Mouse (Mus musculus) heart, postnatal 36 days (tissue): ENCODE data around the gene Acoxl. TPM values are rescaled to one million over a fixed set of nuclear protein-coding genes. Genes with fewer than 3 reads are reported as not detected.
"Not testable (repeated sequence)": the region's sequence is repeated elsewhere in the genome, so short reads cannot be mapped to it uniquely, and the experiment has no call there.

Source experiments
- DNase-seq, 2 experiments: peaks; one replicate each; pipeline ENCODE4 v3.0.0; 2021 to 2022
- intact Hi-C: fragments of 180-260 bp; cut with DNase I; formaldehyde crosslinking; loops from one replicate; pipeline ENCODE4 v1.15.1; 2025
- total RNA-seq, 2 experiments: library from RNA; stranded (reverse); gene quantifications; 2 replicates each; pipeline ENCODE4 v1.2.3; 2021

The Acoxl gene
- total RNA-seq, 2 experiments from 2014 or later: not detected

DNA sequence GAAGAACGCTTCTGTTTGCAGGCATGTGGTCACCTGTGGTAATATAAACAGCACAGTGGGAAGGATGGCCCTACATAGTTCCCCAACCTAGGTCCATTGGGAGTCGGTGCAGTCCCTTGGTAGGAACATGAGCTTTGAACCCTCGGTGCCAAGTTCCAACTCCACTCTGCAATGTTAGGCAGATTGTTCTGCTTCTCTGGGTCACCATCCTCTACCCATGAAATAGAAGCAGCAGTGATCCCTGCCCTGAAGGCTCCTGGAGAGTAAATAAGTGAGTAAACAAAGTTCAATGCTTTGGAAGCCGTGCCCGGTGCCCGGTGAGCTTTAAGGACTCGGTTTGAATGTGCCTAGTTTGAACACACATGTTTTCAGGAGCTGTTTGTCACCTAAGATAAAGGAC is 233.1 kb downstream of the Acoxl start:
- DNase-seq: no peak
- intact Hi-C loops: no loop called here

DNA sequence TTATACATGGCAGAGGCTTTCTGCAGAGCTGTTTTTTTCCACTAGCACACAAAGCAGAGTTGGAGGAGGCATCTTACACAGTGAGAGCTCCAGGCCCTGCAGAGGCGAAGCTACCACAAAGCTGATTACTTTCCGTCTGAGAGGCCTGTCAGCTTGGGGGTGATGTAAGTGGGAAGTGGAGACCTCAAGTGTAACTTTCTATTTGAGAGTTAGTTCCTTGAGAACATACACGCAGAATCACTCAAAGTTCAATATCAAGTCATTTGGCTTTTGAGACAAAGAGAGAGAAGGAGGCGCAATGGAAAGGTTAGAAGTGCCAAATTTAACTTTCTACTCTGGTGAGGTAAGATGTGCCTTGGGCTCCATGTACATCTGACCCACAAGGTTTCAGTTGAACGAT is 234.3 kb downstream of the Acoxl start:
- intact Hi-C loops: no loop called here
- no peak for DNase-seq

- DNase-seq: no peak
- intact Hi-C loops: no loop called here
Observed at GRCm38 (mm10) chr2:128073603-128074002, 234.9 kb downstream of the Acoxl start.

GRCm38 (mm10) chr2:128076936-128077335 is 238.3 kb downstream of the Acoxl start:
- intact Hi-C loops: no loop called here
- DNase-seq: no peak

DNA sequence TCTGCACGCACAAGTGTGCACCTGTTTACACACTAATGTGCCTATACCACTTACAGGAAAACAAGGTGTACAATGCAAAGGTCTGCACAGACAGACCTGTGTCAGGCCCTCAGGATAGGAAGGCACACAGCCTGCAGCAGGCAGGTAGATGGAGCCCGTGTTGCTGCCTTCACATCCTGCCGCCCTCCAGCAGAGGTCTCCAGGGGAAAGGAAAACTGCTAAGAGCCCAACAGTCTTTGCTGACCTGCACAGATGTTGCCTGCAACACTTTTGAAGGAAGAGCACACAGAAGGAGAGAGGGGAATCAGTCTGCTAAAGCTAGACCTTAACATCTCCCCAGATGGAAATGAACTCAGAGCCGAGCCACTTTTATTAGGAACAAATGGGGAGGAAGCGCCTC is 240.2 kb downstream of the Acoxl start:
- intact Hi-C loops: loop anchor here (2.0 kb wide), 1 partner anchor 318 kb away; no protein-coding TSS in a partner anchor
- DNase-seq: peak in 1 of 2 experiments; percentile 9

GRCm38 (mm10) chr2:128079316-128079715 is 240.6 kb downstream of the Acoxl start:
- DNase-seq: no peak
- intact Hi-C loops: loop anchor here (2.0 kb wide), 1 partner anchor 317 kb away; no protein-coding TSS in a partner anchor

GRCm38 (mm10) chr2:128083844-128084243 is 245.2 kb downstream of the Acoxl start:
- intact Hi-C loops: no loop called here
- no peak for DNase-seq

- DNase-seq: no peak
- intact Hi-C loops: no loop called here
Observed at GRCm38 (mm10) chr2:128084607-128085006, 245.9 kb downstream of the Acoxl start.

- DNase-seq: no peak
- intact Hi-C loops: no loop called here
Observed at GRCm38 (mm10) chr2:128085481-128085880, 246.8 kb downstream of the Acoxl start.

- intact Hi-C loops: no loop called here
- DNase-seq: no peak
Observed at GRCm38 (mm10) chr2:128086301-128086886, 247.7 kb downstream of the Acoxl start.

GRCm38 (mm10) chr2:128086996-128087526 is 248.4 kb downstream of the Acoxl start:
- no peak for DNase-seq
- intact Hi-C loops: no loop called here

DNA sequence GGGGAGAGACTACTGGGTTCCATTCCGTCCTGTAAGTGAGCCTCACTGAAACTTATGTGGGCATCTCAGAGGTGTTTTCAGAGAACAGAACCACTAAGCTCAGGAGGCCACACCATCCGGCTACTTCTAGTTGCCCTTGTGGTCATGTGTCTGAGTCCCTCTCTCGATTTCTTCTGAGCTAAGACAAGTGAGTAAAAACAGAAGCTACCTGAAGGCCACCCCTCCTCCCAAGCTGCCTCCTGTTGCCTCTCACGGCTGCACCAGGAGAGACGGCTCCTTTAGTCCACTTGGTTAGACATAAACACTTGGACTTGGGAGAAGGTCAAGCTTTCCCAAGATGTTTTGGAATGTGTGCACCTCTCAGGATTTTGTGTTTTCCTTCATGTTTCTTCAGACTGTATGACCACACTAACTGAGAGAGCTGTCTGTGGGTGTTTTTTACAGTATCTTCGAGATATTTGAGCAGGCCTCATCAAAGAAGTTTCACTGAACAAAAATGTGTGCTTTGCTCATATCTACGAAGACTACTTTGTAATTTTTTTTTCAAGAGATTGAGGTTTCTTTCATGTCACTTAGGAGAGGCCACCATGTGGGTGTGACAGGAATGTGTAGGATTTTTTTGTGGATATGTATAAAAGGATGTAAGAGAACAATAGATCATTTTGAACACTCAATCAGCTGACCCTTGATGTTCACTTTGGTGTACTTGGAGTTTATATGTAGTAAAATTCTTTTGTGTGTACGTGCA is 249.3 kb downstream of the Acoxl start:
- DNase-seq: no peak
- intact Hi-C loops: no loop called here

DNA sequence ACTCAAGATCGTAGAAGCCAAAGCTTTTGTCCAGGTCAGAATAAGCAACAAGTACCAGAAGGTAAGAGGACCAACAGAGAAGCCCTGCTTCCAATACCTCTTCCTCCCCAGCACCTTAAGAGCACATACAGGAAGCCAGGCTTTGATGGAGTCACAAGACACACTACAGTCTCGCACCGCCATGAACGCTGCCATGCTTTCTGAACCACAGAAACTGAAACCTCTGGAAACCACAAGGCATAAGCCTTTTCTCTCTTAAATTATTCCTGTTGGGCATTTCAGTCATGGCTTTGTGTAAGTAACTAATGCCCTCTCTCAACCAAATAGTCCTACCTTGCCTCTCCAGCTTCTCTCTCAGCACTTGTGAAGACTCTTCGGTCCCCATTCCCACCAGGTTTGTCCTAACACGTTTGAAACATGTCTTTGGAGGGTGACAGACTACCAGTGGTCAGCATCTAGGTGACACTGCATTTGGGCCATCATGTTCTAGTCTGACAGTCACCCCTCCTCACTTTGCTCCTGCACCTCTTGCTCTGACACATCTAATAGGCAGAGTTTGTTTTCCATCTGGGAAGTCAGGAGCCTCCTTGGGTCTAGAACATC is 251.7 kb downstream of the Acoxl start:
- intact Hi-C loops: no loop called here
- no peak for DNase-seq

- DNase-seq: no peak
Observed at GRCm38 (mm10) chr2:128091431-128092369, 253.0 kb downstream of the Acoxl start.

GRCm38 (mm10) chr2:128092451-128092850 is 253.8 kb downstream of the Acoxl start:
- no peak for DNase-seq
- intact Hi-C loops: no loop called here

More at GRCm38 (mm10) chr2:128091431-128092369, 253.0 kb downstream of the Acoxl start:
- intact Hi-C loops: no loop called here

- intact Hi-C loops: no loop called here
- DNase-seq: no peak
Observed at GRCm38 (mm10) chr2:128094196-128094595, 255.5 kb downstream of the Acoxl start.

- intact Hi-C loops: no loop called here
- no peak for DNase-seq
Observed at GRCm38 (mm10) chr2:128094602-128095001, 255.9 kb downstream of the Acoxl start.

GRCm38 (mm10) chr2:128095270-128095669 is 256.6 kb downstream of the Acoxl start:
- no peak for DNase-seq
- intact Hi-C loops: no loop called here

- intact Hi-C loops: no loop called here
- no peak for DNase-seq
Observed at GRCm38 (mm10) chr2:128096070-128096469, 257.4 kb downstream of the Acoxl start.

GRCm38 (mm10) chr2:128098118-128098517 is 259.4 kb downstream of the Acoxl start:
- intact Hi-C loops, DNase-seq: not testable (repeated sequence)
